Mouse (Mus musculus): ENCODE data around the gene Ly6g6d. TPM values are rescaled to one million over a fixed set of nuclear protein-coding genes. Genes with fewer than 3 reads are reported as not detected.

The Ly6g6d gene
- polyA plus RNA-seq, 1 experiment = not detected

GRCm38 (mm10) chr17:35105740-35106389 is 28.0 kb upstream of the Ly6g6d start:
- Histone ChIP-seq H3K4me1 (ENCODE audit: control insufficient read depth, insufficient read depth, insufficient read length, low read length) (no peaks in the 10 kb centered on the region), H3K4me3 (ENCODE audit: insufficient read depth, low read depth, low read length) (no peak overlapping the region), H3K27ac (replicated peaks; ENCODE audit: low read depth, low read length) (no peak overlapping the region)

GRCm38 (mm10) chr17:35104754-35105153 is 26.9 kb upstream of the Ly6g6d start:
- Histone ChIP-seq H3K4me1 (ENCODE audit: control insufficient read depth, insufficient read depth, insufficient read length, low read length) (no peaks in the 10 kb centered on the region), H3K27ac (replicated peaks; ENCODE audit: low read depth, low read length) (no peak overlapping the region), H3K4me3 (ENCODE audit: insufficient read depth, low read depth, low read length) (no peak overlapping the region)

GRCm38 (mm10) chr17:35104079-35104478 is 26.2 kb upstream of the Ly6g6d start:
- Histone ChIP-seq H3K4me3 (ENCODE audit: insufficient read depth, low read depth, low read length) (no peak overlapping the region), H3K27ac (replicated peaks; ENCODE audit: low read depth, low read length) (no peak overlapping the region), H3K4me1 (ENCODE audit: control insufficient read depth, insufficient read depth, insufficient read length, low read length) (no peaks in the 10 kb centered on the region)

- Histone ChIP-seq H3K27ac (replicated peaks; ENCODE audit: low read depth, low read length) (no peak overlapping the region), H3K4me3 (ENCODE audit: insufficient read depth, low read depth, low read length) (no peak overlapping the region), H3K4me1 (ENCODE audit: control insufficient read depth, insufficient read depth, insufficient read length, low read length) (no peaks in the 10 kb centered on the region)
Measured at GRCm38 (mm10) chr17:35103221-35103690, 25.4 kb upstream of the Ly6g6d start.

- Histone ChIP-seq H3K4me1 (ENCODE audit: control insufficient read depth, insufficient read depth, insufficient read length, low read length) (no peaks in the 10 kb centered on the region), H3K27ac (replicated peaks; ENCODE audit: low read depth, low read length) (no peak overlapping the region), H3K4me3 (ENCODE audit: insufficient read depth, low read depth, low read length) (no peak overlapping the region)
Measured at GRCm38 (mm10) chr17:35102299-35102698, 24.4 kb upstream of the Ly6g6d start.

GRCm38 (mm10) chr17:35101161-35101560 is 23.3 kb upstream of the Ly6g6d start:
- no peaks in the 10 kb centered on the region for H3K4me1 ChIP-seq (ENCODE audit: control insufficient read depth, insufficient read depth, insufficient read length, low read length)
- H3K4me3 ChIP-seq (ENCODE audit: insufficient read depth, low read depth, low read length) = no peak overlapping the region
- no peak overlapping the region for H3K27ac ChIP-seq (replicated peaks; ENCODE audit: low read depth, low read length)

GRCm38 (mm10) chr17:35100196-35100765 is 22.4 kb upstream of the Ly6g6d start:
- Histone ChIP-seq H3K4me1 (ENCODE audit: control insufficient read depth, insufficient read depth, insufficient read length, low read length) (no peaks in the 10 kb centered on the region), H3K27ac (replicated peaks; ENCODE audit: low read depth, low read length) (no peak overlapping the region), H3K4me3 (ENCODE audit: insufficient read depth, low read depth, low read length) (no peak overlapping the region)

- Histone ChIP-seq H3K4me3 (ENCODE audit: insufficient read depth, low read depth, low read length) (no peak overlapping the region), H3K27ac (replicated peaks; ENCODE audit: low read depth, low read length) (no peak overlapping the region), H3K4me1 (ENCODE audit: control insufficient read depth, insufficient read depth, insufficient read length, low read length) (no peaks in the 10 kb centered on the region)
Measured at GRCm38 (mm10) chr17:35097164-35097655, 19.3 kb upstream of the Ly6g6d start.

GRCm38 (mm10) chr17:35096597-35096996 is 18.7 kb upstream of the Ly6g6d start:
- Histone ChIP-seq H3K4me1 (ENCODE audit: control insufficient read depth, insufficient read depth, insufficient read length, low read length) (no peaks in the 10 kb centered on the region), H3K27ac (replicated peaks; ENCODE audit: low read depth, low read length) (no peak overlapping the region)

GRCm38 (mm10) chr17:35094475-35095365 is 16.9 kb upstream of the Ly6g6d start:
- H3K4me1 ChIP-seq (ENCODE audit: control insufficient read depth, insufficient read depth, insufficient read length, low read length) = no peaks in the 10 kb centered on the region; the same call in 1 of the 2 replicates
- no peak overlapping the region for H3K27ac ChIP-seq (replicated peaks; ENCODE audit: low read depth, low read length)
- no peak overlapping the region for H3K4me3 ChIP-seq (ENCODE audit: insufficient read depth, low read depth, low read length)

More at GRCm38 (mm10) chr17:35096597-35096996, 18.7 kb upstream of the Ly6g6d start:
- H3K4me3 ChIP-seq (ENCODE audit: insufficient read depth, low read depth, low read length) = no peak overlapping the region

- no peaks in the 10 kb centered on the region; the same call in 1 of the 2 replicates for H3K4me1 ChIP-seq (ENCODE audit: control insufficient read depth, insufficient read depth, insufficient read length, low read length)
- H3K27ac ChIP-seq (replicated peaks; ENCODE audit: low read depth, low read length) = no peak overlapping the region
- no peak overlapping the region for H3K4me3 ChIP-seq (ENCODE audit: insufficient read depth, low read depth, low read length)
Measured at GRCm38 (mm10) chr17:35092403-35093198, 14.7 kb upstream of the Ly6g6d start.

- H3K4me3 ChIP-seq (ENCODE audit: insufficient read depth, low read depth, low read length) = peak overlapping the region; percentile 85
- no peaks in the 10 kb centered on the region; the same call in 1 of the 2 replicates for H3K4me1 ChIP-seq (ENCODE audit: control insufficient read depth, insufficient read depth, insufficient read length, low read length)
- H3K27ac ChIP-seq (replicated peaks; ENCODE audit: low read depth, low read length) = peak overlapping the region; percentile 98
Measured at GRCm38 (mm10) chr17:35090166-35090932, 12.5 kb upstream of the Ly6g6d start.

- no peaks in the 10 kb centered on the region; the same call in 1 of the 2 replicates for H3K4me1 ChIP-seq (ENCODE audit: control insufficient read depth, insufficient read depth, insufficient read length, low read length)
- H3K4me3 ChIP-seq (ENCODE audit: insufficient read depth, low read depth, low read length) = peak within 1 kb of the TSS; percentile 85
Measured at GRCm38 (mm10) chr17:35088825-35089644, 11.2 kb upstream of the Ly6g6d start, which contains the start of gene Abhd16a. Gene Abhd16a (plus strand): TSS chr17:35089263.

More at GRCm38 (mm10) chr17:35088825-35089644, 11.2 kb upstream of the Ly6g6d start, which contains the start of gene Abhd16a:
- peak within 1 kb of the TSS; percentile 98 for H3K27ac ChIP-seq (replicated peaks; ENCODE audit: low read depth, low read length)

Measured in brown adipose tissue, adult 24 weeks (tissue).